Mouse (Mus musculus) MEL (cell line): ENCODE measurements at regions not wholly inside any gene's neighbourhood (a gene's known extent, or its start where the extent isn't known, plus 50 kb on each side); places are given as distances from the start of the nearest gene placed in this dataset.

ENCODE experiments used
- DNase-seq: peaks from one replicate; pipeline ENCODE4 v3.0.0; 2011; ENCODE audit warnings: low read depth, low spot score
- H3K27ac ChIP-seq: 2 replicates; pipeline ENCODE4 v1.5.1; 2012; ENCODE audit warnings: low read depth, mild to moderate bottlenecking, control low read depth, low read length, moderate library complexity; ENCODE audit not compliant: control insufficient read depth
- H3K27me3 ChIP-seq, 2 experiments: fragments of 150-350 bp in 1 of 2; sonication (generic) in 1 of 2; 2 replicates each; pipeline ENCODE4 v1.6.1; 2012; ENCODE audit warnings: low read length in 2 of 2, mild to moderate bottlenecking in 2 of 2, improper control_type of control experiment in 1 of 2, moderate library complexity in 1 of 2; ENCODE audit not compliant: insufficient read depth in 2 of 2, control insufficient read depth in 1 of 2
- H3K36me3 ChIP-seq, 2 experiments: 2 replicates each; pipeline ENCODE4 v1.6.1; 2012 to 2014; ENCODE audit warnings: low read length in 2 of 2, improper control_type of control experiment in 1 of 2, inconsistent platforms in 1 of 2, mild to moderate bottlenecking in 1 of 2; ENCODE audit not compliant: insufficient read depth in 2 of 2, control insufficient read depth in 1 of 2
- H3K4me1 ChIP-seq, 2 experiments: fragments of 150-350 bp in 1 of 2; sonication (generic) in 1 of 2; 2 replicates each; pipeline ENCODE4 v1.6.1; 2012; ENCODE audit warnings: low read length in 2 of 2, improper control_type of control experiment in 1 of 2, mild to moderate bottlenecking in 1 of 2; ENCODE audit not compliant: insufficient read depth in 2 of 2, control insufficient read depth in 1 of 2
- H3K4me3 ChIP-seq, 2 experiments: fragments of 150-350 bp in 1 of 2; sonication (generic) in 1 of 2; 2 replicates each; pipeline ENCODE4 v1.5.1; 2012; ENCODE audit warnings: low read depth in 2 of 2, low read length in 2 of 2, mild to moderate bottlenecking in 2 of 2, moderate library complexity in 2 of 2, control low read depth in 1 of 2, improper control_type of control experiment in 1 of 2; ENCODE audit not compliant: control insufficient read depth in 1 of 2, insufficient read depth in 1 of 2
- H3K79me2 ChIP-seq: 2 replicates; pipeline ENCODE4 v1.6.1; 2012; ENCODE audit warnings: mild to moderate bottlenecking, low read length, moderate library complexity; ENCODE audit not compliant: control insufficient read depth, poor library complexity, insufficient read depth
- H3K9ac ChIP-seq: 2 replicates; pipeline ENCODE4 v1.6.1; 2012; ENCODE audit warnings: low read depth, mild to moderate bottlenecking, control low read depth, low read length, moderate library complexity; ENCODE audit not compliant: control insufficient read depth, poor library complexity, severe bottlenecking
- H3K9me3 ChIP-seq: fragments of 150-350 bp; sonication (generic); replicated peaks from 2 replicates; pipeline ENCODE4 v1.6.1; 2012; ENCODE audit warnings: mild to moderate bottlenecking, low read length, improper control_type of control experiment, moderate library complexity; ENCODE audit not compliant: insufficient read depth
- CTCF ChIP-seq, 3 experiments: IDR thresholded peaks in 2 of 3; conservative IDR thresholded peaks in 1 of 3; 2 replicates each; pipeline ENCODE4 v1.5.1; 2011 to 2012; ENCODE audit warnings: low read length in 3 of 3, low read depth in 2 of 3, mild to moderate bottlenecking in 2 of 3, improper control_type of control experiment in 1 of 3, inconsistent platforms in 1 of 3, mixed read lengths in 1 of 3, moderate library complexity in 1 of 3; ENCODE audit not compliant: control insufficient read depth in 1 of 3, insufficient read depth in 1 of 3, poor library complexity in 1 of 3, severe bottlenecking in 1 of 3
- E2F4 ChIP-seq: IDR thresholded peaks from 2 replicates; pipeline ENCODE4 v1.6.1; 2011; ENCODE audit warnings: low read depth, low read length, improper control_type of control experiment, borderline replicate concordance
- ELF1 ChIP-seq: IDR thresholded peaks from 2 replicates; pipeline ENCODE4 v1.6.1; 2014; ENCODE audit warnings: low read depth, mild to moderate bottlenecking, inconsistent platforms, low read length, improper control_type of control experiment, moderate library complexity
- EP300 ChIP-seq, 2 experiments: IDR thresholded peaks; 2 replicates each; pipeline ENCODE4 v1.6.1; 2011; ENCODE audit warnings: improper control_type of control experiment in 2 of 2, low read length in 2 of 2, low read depth in 1 of 2, mild to moderate bottlenecking in 1 of 2
- KAT2A ChIP-seq: conservative IDR thresholded peaks from 2 replicates; pipeline ENCODE4 v1.6.1; 2012; ENCODE audit warnings: low read depth, low read length, improper control_type of control experiment, inconsistent platforms
- MAFK ChIP-seq: IDR thresholded peaks from 2 replicates; pipeline ENCODE4 v1.6.1; 2011; ENCODE audit warnings: low read depth, mild to moderate bottlenecking, low read length, improper control_type of control experiment, borderline replicate concordance
- MAX ChIP-seq: IDR thresholded peaks from 2 replicates; pipeline ENCODE4 v1.6.1; 2011; ENCODE audit warnings: low read length, improper control_type of control experiment
- MAZ ChIP-seq: IDR thresholded peaks from 2 replicates; pipeline ENCODE4 v1.6.1; 2012; ENCODE audit warnings: low read depth, mild to moderate bottlenecking, inconsistent platforms, low read length, improper control_type of control experiment
- MEF2A ChIP-seq: IDR thresholded peaks from 2 replicates; pipeline ENCODE4 v1.6.1; 2014; ENCODE audit warnings: low read depth, mild to moderate bottlenecking, inconsistent platforms, low read length, improper control_type of control experiment; ENCODE audit not compliant: poor library complexity, insufficient replicate concordance, severe bottlenecking; ENCODE audit errors: extremely low read depth
- MXI1 ChIP-seq: IDR thresholded peaks from 2 replicates; pipeline ENCODE4 v1.6.1; 2011; ENCODE audit warnings: mild to moderate bottlenecking, low read depth, low read length, improper control_type of control experiment
- MYB ChIP-seq: IDR thresholded peaks from 2 replicates; pipeline ENCODE4 v1.6.1; 2011; ENCODE audit warnings: mild to moderate bottlenecking, low read depth, low read length, improper control_type of control experiment
- NELFE ChIP-seq: IDR thresholded peaks from 2 replicates; pipeline ENCODE4 v1.6.1; 2011; ENCODE audit warnings: low read depth, low read length, improper control_type of control experiment
- NRF1 ChIP-seq: IDR thresholded peaks from 2 replicates; pipeline ENCODE4 v1.6.1; 2014; ENCODE audit warnings: low read depth, mild to moderate bottlenecking, inconsistent platforms, low read length, improper control_type of control experiment, moderate library complexity; ENCODE audit not compliant: poor library complexity, insufficient read depth, severe bottlenecking
- POLR2A ChIP-seq, 2 experiments: IDR thresholded peaks; 2 replicates each; pipeline ENCODE4 v1.6.1; 2011 to 2012; ENCODE audit warnings: low read length in 2 of 2, mild to moderate bottlenecking in 2 of 2, control low read depth in 1 of 2, improper control_type of control experiment in 1 of 2, low read depth in 1 of 2, moderate library complexity in 1 of 2; ENCODE audit not compliant: control insufficient read depth in 1 of 2, insufficient read depth in 1 of 2, poor library complexity in 1 of 2
- POLR2AphosphoS5 ChIP-seq: IDR thresholded peaks from 2 replicates; pipeline ENCODE4 v1.6.1; 2012; ENCODE audit warnings: low read depth, borderline replicate concordance, mild to moderate bottlenecking, inconsistent platforms, low read length, moderate library complexity, mixed read lengths
- SIN3A ChIP-seq: IDR thresholded peaks from 2 replicates; pipeline ENCODE4 v1.6.1; 2012; ENCODE audit warnings: low read length, improper control_type of control experiment, inconsistent platforms
- TAL1 ChIP-seq: IDR thresholded peaks from 2 replicates; pipeline ENCODE4 v1.6.1; 2012; ENCODE audit warnings: mild to moderate bottlenecking, inconsistent platforms, low read length, moderate library complexity, mixed read lengths
- UBTF ChIP-seq: IDR thresholded peaks from 2 replicates; pipeline ENCODE4 v1.6.1; 2012; ENCODE audit warnings: low read depth, mild to moderate bottlenecking, inconsistent platforms, low read length, improper control_type of control experiment, moderate library complexity, borderline replicate concordance; ENCODE audit not compliant: insufficient read depth
- USF1 ChIP-seq: IDR thresholded peaks from 2 replicates; pipeline ENCODE4 v1.6.1; 2014; ENCODE audit warnings: low read depth, mild to moderate bottlenecking, inconsistent platforms, low read length, improper control_type of control experiment, moderate library complexity
- USF2 ChIP-seq, 2 experiments: IDR thresholded peaks; 2 replicates each; pipeline ENCODE4 v1.6.1; 2011 to 2012; ENCODE audit warnings: improper control_type of control experiment in 2 of 2, low read length in 2 of 2, borderline replicate concordance in 1 of 2, inconsistent platforms in 1 of 2, low read depth in 1 of 2, mild to moderate bottlenecking in 1 of 2; ENCODE audit not compliant: insufficient read depth in 1 of 2
- ZC3H11A ChIP-seq: IDR thresholded peaks from 2 replicates; pipeline ENCODE4 v1.6.1; 2012; ENCODE audit warnings: low read depth, mild to moderate bottlenecking, inconsistent platforms, low read length, improper control_type of control experiment
- ZKSCAN1 ChIP-seq: IDR thresholded peaks from 2 replicates; pipeline ENCODE4 v1.6.1; 2012; ENCODE audit warnings: low read depth, mild to moderate bottlenecking, inconsistent platforms, low read length, improper control_type of control experiment, moderate library complexity
- ZNF384 ChIP-seq: IDR thresholded peaks from 2 replicates; pipeline ENCODE4 v1.6.1; 2012; ENCODE audit warnings: low read depth, mild to moderate bottlenecking, inconsistent platforms, low read length, improper control_type of control experiment

- DNase-seq: no peak
- no peaks in the 10 kb centered on the region for H3K79me2 ChIP-seq
- H3K4me1 ChIP-seq: no peaks in the 10 kb centered on the region
- no peak overlapping the region for H3K27ac ChIP-seq
- H3K9me3 ChIP-seq: no peaks in the 10 kb centered on the region
- no peak overlapping the region for H3K4me3 ChIP-seq
- H3K27me3 ChIP-seq: no peaks in the 10 kb centered on the region; a peak in 1 of 4 replicates
- no peak for TF ChIP-seq USF1
- no peak for TF ChIP-seq MAX
- no peak for TF ChIP-seq NELFE
- TF ChIP-seq ZNF384: no peak
- TF ChIP-seq MAZ: no peak
- no peak for TF ChIP-seq MAFK
- no peak for TF ChIP-seq MEF2A
- no peak for TF ChIP-seq NRF1
- no peak for TF ChIP-seq ELF1
- TF ChIP-seq E2F4: no peak
- no peak for TF ChIP-seq TAL1
- TF ChIP-seq SIN3A: no peak
- TF ChIP-seq ZKSCAN1: no peak
- TF ChIP-seq ZC3H11A: no peak
- TF ChIP-seq KAT2A: no peak
- no peak for TF ChIP-seq MYB
- no peak for TF ChIP-seq UBTF
- TF ChIP-seq, all 39 proteins: peak for 0
- no peaks in the 10 kb centered on the region for H3K36me3 ChIP-seq
- H3K9ac ChIP-seq: no peak overlapping the region
Observed at GRCm38 (mm10) chr4:10114831-10115230, 759.5 kb upstream of the 2610301B20Rik start.

GRCm38 (mm10) chr4:10117964-10118363, 756.3 kb upstream of the 2610301B20Rik start:
- DNase-seq: no peak
- Histone ChIP-seq H3K27ac (no peak overlapping the region), H3K9me3 (no peaks in the 10 kb centered on the region), H3K4me1 (no peaks in the 10 kb centered on the region), H3K36me3 (no peaks in the 10 kb centered on the region), H3K27me3 (no peaks in the 10 kb centered on the region; a peak in 1 of 4 replicates), H3K4me3 (no peak overlapping the region), H3K9ac (no peak overlapping the region), H3K79me2 (no peaks in the 10 kb centered on the region)
- TF ChIP-seq MXI1 (no peak), USF2 (IDR thresholded peaks at IDR 0.05; ENCODE audit: borderline replicate concordance in 1 of 2, insufficient read depth in 1 of 2, low read depth in 1 of 2, low read length in 2 of 2) (no peak), SIN3A (no peak), EP300 (IDR thresholded peaks at IDR 0.05; ENCODE audit: low read depth in 1 of 2, low read length in 2 of 2) (no peak), POLR2AphosphoS5 (no peak), CTCF (IDR thresholded peaks at IDR 0.05 in 2 of 3, conservative IDR thresholded peaks at IDR 0.05 in 1 of 3; ENCODE audit: control insufficient read depth in 1 of 3, insufficient read depth in 1 of 3, low read depth in 2 of 3, low read length in 3 of 3, poor library complexity in 1 of 3, severe bottlenecking in 1 of 3) (no peak), POLR2A (IDR thresholded peaks at IDR 0.05; ENCODE audit: control insufficient read depth in 1 of 2, insufficient read depth in 1 of 2, low read depth in 1 of 2, low read length in 2 of 2, poor library complexity in 1 of 2) (no peak)
